Mouse (Mus musculus) bone marrow, adult 2 months (tissue): ENCODE results near the gene Hdac11. TPM values are rescaled to one million over a fixed set of nuclear protein-coding genes. Genes with fewer than 3 reads are reported as not detected.
"Not testable (repeated sequence)": the region's sequence is repeated elsewhere in the genome, so short reads cannot be mapped to it uniquely, and the experiment has no call there.

Experiments
- H3K27ac ChIP-seq: fragments of 200-500 bp; 2 replicates; pipeline ENCODE4 v1.5.1; 2012; ENCODE audit warnings: low read depth, mild to moderate bottlenecking, control low read depth, inconsistent platforms, low read length; ENCODE audit not compliant: control insufficient read depth, poor library complexity, insufficient read depth
- H3K4me1 ChIP-seq: fragments of 200-500 bp; 2 replicates; pipeline ENCODE4 v1.6.1; 2011; ENCODE audit warnings: low read length; ENCODE audit not compliant: control insufficient read depth, insufficient read depth
- H3K4me3 ChIP-seq: fragments of 200-500 bp; replicated peaks from 2 replicates; pipeline ENCODE3; 2011; ENCODE audit warnings: mild to moderate bottlenecking, low read depth, low read length, control low read depth; ENCODE audit not compliant: control insufficient read depth
- CTCF ChIP-seq: fragments of 200-500 bp; IDR thresholded peaks from 2 replicates; pipeline ENCODE4 v1.5.1; 2011; ENCODE audit warnings: low read length, control low read depth; ENCODE audit not compliant: control insufficient read depth, insufficient read depth
- POLR2A ChIP-seq: fragments of 200-500 bp; IDR thresholded peaks from 2 replicates; pipeline ENCODE4 v1.6.1; 2011; ENCODE audit warnings: low read depth, mild to moderate bottlenecking, control low read depth, low read length, borderline replicate concordance; ENCODE audit not compliant: control insufficient read depth
- WGBS: fragments of 180-500 bp; shearing (Covaris S2); methylation state at CpG from one replicate; pipeline ENCODE4 v1.1.7; 2018; 5-methylcytosine and 5-hydroxymethylcytosine counted together
- polyA plus RNA-seq: library from polyadenylated mRNA; stranded (reverse); fragments of >200 nt; gene quantifications from 2 replicates; pipeline ENCODE4 v1.2.4, GENCODE M21; 2011; ENCODE audit warnings: low replicate concordance; ENCODE audit not compliant: missing spikeins, insufficient read depth, insufficient read length

Gene Hdac11
- polyA plus RNA-seq, 1 experiment = 7.6 TPM

GRCm38 (mm10) chr6:91198456-91198855, 42.0 kb downstream of the Hdac11 start:
- TF ChIP-seq CTCF = no peak
- no peak for TF ChIP-seq POLR2A
- no peaks in the 10 kb centered on the region for H3K4me1 ChIP-seq
- H3K27ac ChIP-seq = no peak overlapping the region
- 53% methylated on average over 2 of the region's 2 CpGs for WGBS
- no peak overlapping the region for H3K4me3 ChIP-seq

GRCm38 (mm10) chr6:91200429-91201188, 44.1 kb downstream of the Hdac11 start:
- Histone ChIP-seq H3K27ac (no peak overlapping the region), H3K4me1 (no peaks in the 10 kb centered on the region), H3K4me3 (no peak overlapping the region)
- TF ChIP-seq CTCF (no peak), POLR2A (no peak)
- 60% methylated on average over 8 of the region's 8 CpGs for WGBS

- H3K27ac ChIP-seq = no peak overlapping the region
- 77% methylated on average over 8 of the region's 8 CpGs for WGBS
- TF ChIP-seq POLR2A (no peak), CTCF (no peak)
- no peak overlapping the region for H3K4me3 ChIP-seq
- no peaks in the 10 kb centered on the region for H3K4me1 ChIP-seq
These were observed 45.4 kb downstream of the Hdac11 start for GRCm38 (mm10) chr6:91201881-91202341.

GRCm38 (mm10) chr6:91202571-91202970, 46.1 kb downstream of the Hdac11 start:
- no peak overlapping the region for H3K27ac ChIP-seq
- H3K4me1 ChIP-seq = no peaks in the 10 kb centered on the region
- WGBS = 65% methylated on average over 4 of the region's 4 CpGs
- H3K4me3 ChIP-seq = no peak overlapping the region
- TF ChIP-seq CTCF = no peak
- TF ChIP-seq POLR2A = no peak

GRCm38 (mm10) chr6:91205346-91205745, 48.9 kb downstream of the Hdac11 start:
- WGBS = 66% methylated on average over 3 of the region's 3 CpGs
- no peak overlapping the region for H3K4me3 ChIP-seq
- no peak overlapping the region for H3K27ac ChIP-seq
- no peak for TF ChIP-seq CTCF
- no peak for TF ChIP-seq POLR2A
- H3K4me1 ChIP-seq = no peaks in the 10 kb centered on the region

GRCm38 (mm10) chr6:91205791-91206190, 49.3 kb downstream of the Hdac11 start:
- H3K27ac ChIP-seq = no peak overlapping the region
- TF ChIP-seq CTCF = no peak
- no peak for TF ChIP-seq POLR2A
- 65% methylated on average over 5 of the region's 5 CpGs for WGBS
- no peaks in the 10 kb centered on the region for H3K4me1 ChIP-seq
- no peak overlapping the region for H3K4me3 ChIP-seq

- no peaks in the 10 kb centered on the region for H3K4me1 ChIP-seq
- no peak overlapping the region for H3K27ac ChIP-seq
- no peak overlapping the region for H3K4me3 ChIP-seq
- 46% methylated on average over 3 of the region's 3 CpGs for WGBS
- TF ChIP-seq CTCF (no peak), POLR2A (no peak)
These were observed 51.0 kb downstream of the Hdac11 start for GRCm38 (mm10) chr6:91207491-91207890.

- no peak overlapping the region for H3K4me3 ChIP-seq
- WGBS = 25% methylated on average over 2 of the region's 2 CpGs
- no peak for TF ChIP-seq CTCF
- TF ChIP-seq POLR2A = no peak
- no peak overlapping the region for H3K27ac ChIP-seq
- H3K4me1 ChIP-seq = no peaks in the 10 kb centered on the region
These were observed 53.3 kb downstream of the Hdac11 start for GRCm38 (mm10) chr6:91209780-91210179.

GRCm38 (mm10) chr6:91210852-91211251, 54.4 kb downstream of the Hdac11 start:
- TF ChIP-seq CTCF (no peak), POLR2A (no peak)
- Histone ChIP-seq H3K27ac (no peak overlapping the region), H3K4me1 (no peaks in the 10 kb centered on the region), H3K4me3 (no peak overlapping the region)
- 49% methylated on average over 3 of the region's 3 CpGs for WGBS

- H3K4me3 ChIP-seq, H3K27ac ChIP-seq: not testable (repeated sequence)
These were observed 55.7 kb downstream of the Hdac11 start, which contains the start of gene Fbln2 for GRCm38 (mm10) chr6:91212155-91212554. Gene Fbln2, plus strand, starts transcription at chr6:91212455.

More at GRCm38 (mm10) chr6:91212155-91212554, 55.7 kb downstream of the Hdac11 start, which contains the start of gene Fbln2:
- H3K4me1 ChIP-seq = not testable (repeated sequence)
